Mouse (Mus musculus): ENCODE measurements around the gene Golt1b. TPM values are rescaled to one million over a fixed set of nuclear protein-coding genes. Genes with fewer than 3 reads are reported as not detected.
A peak's percentile ranks its signal among the peaks of the same experiment; 100 is the strongest.

Golt1b gene
- polyA plus RNA-seq, 1 experiment from 2014 or later: 122 TPM

DNA sequence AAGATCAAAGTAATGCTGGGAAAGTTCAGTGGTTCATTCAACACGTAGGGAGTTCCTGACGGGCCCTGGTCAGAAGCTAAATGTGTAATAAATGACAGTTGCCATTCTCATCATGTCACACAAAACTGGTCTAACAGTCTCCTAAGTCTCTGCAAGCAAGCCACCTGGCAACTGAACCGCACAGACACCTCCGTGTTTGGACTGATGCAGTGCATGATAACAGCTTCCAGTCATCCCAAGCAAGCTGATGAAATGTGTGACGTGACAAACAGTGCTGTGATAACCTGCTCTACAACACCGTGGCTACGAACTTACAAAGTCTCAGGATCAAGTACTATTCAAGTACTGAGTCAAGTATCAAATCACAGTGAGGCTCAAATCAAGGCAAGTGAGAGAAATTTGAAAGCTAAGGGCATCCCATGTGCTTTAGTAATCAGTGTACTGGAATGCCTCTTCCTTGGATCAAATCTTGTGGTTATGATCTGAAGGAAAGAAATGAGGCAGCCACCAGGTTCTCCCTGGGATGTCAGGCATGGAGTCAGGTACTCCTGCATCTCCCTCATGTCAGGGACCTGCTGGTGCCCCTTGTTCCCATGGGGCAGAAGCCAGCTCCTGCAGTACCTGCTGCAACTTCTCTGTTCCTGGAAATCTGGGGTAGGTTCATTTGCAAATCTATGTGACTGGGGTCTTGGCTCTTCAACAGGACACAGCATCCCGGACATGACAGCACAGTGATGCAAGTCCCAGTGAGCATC is 8.3 kb upstream of the Golt1b start:
- no peak for DNase-seq (ENCODE audit: low spot score)
- H3K9me3 ChIP-seq (ENCODE audit: control insufficient read depth, low read length): no peaks in the 10 kb centered on the region
- no peak overlapping the region for H3K4me2 ChIP-seq (replicated peaks; ENCODE audit: low read depth, low read length)
- H3K27ac ChIP-seq (ENCODE audit: low read depth, low read length): no peak overlapping the region
- H3K4me1 ChIP-seq (replicated peaks; ENCODE audit: control insufficient read depth, insufficient read depth, low read length): no peaks in the 10 kb centered on the region
- 92% methylated on average over 8 of the region's 8 CpGs for WGBS
- no peak overlapping the region for H3K9ac ChIP-seq (ENCODE audit: low read depth, low read length)
- H3K4me3 ChIP-seq (ENCODE audit: low read depth, low read length): no peak overlapping the region
- 0 out of 2 replicates have a peak, but pooled peaks cover 2% of the 10 kb centered on the region for H3K36me3 ChIP-seq (ENCODE audit: control insufficient read depth, insufficient read depth, low read length)
- ATAC-seq (ENCODE audit: low FRiP score): no peak
- H3K27me3 ChIP-seq (ENCODE audit: control insufficient read depth, insufficient read depth, low read length): no peaks in the 10 kb centered on the region

DNA sequence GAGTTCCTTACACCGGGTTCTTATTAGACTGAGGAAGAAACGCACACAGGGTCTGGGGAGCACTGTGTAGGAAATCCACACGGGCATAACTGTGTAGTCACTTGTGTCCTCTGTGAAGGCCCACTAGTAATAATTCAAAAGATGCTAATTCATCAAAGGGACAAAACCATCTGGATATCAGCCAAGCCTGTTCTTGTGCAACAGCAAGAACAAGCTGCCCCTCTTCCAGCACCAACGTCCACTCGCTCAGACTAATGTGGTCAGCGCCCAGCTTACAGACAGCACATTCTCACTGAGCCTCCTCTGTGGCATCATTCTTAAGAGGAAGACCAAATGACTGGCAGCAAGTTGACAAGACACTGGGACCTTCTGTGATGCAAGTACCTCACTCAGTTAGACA is 7.1 kb upstream of the Golt1b start:
- ATAC-seq (ENCODE audit: low FRiP score) (no peak), DNase-seq (ENCODE audit: low spot score) (no peak)
- no peak overlapping the region for H3K27ac ChIP-seq (ENCODE audit: low read depth, low read length)
- H3K27me3 ChIP-seq (ENCODE audit: control insufficient read depth, insufficient read depth, low read length): no peaks in the 10 kb centered on the region
- H3K9ac ChIP-seq (ENCODE audit: low read depth, low read length): no peak overlapping the region
- no peak overlapping the region for H3K4me3 ChIP-seq (ENCODE audit: low read depth, low read length)
- 93% methylated on average over 6 of the region's 6 CpGs for WGBS
- H3K4me1 ChIP-seq (replicated peaks; ENCODE audit: control insufficient read depth, insufficient read depth, low read length): no peaks in the 10 kb centered on the region
- no peak overlapping the region for H3K4me2 ChIP-seq (replicated peaks; ENCODE audit: low read depth, low read length)
- H3K36me3 ChIP-seq (ENCODE audit: control insufficient read depth, insufficient read depth, low read length): 0 out of 2 replicates have a peak, but pooled peaks cover 2% of the 10 kb centered on the region
- no peaks in the 10 kb centered on the region for H3K9me3 ChIP-seq (ENCODE audit: control insufficient read depth, low read length)

DNA sequence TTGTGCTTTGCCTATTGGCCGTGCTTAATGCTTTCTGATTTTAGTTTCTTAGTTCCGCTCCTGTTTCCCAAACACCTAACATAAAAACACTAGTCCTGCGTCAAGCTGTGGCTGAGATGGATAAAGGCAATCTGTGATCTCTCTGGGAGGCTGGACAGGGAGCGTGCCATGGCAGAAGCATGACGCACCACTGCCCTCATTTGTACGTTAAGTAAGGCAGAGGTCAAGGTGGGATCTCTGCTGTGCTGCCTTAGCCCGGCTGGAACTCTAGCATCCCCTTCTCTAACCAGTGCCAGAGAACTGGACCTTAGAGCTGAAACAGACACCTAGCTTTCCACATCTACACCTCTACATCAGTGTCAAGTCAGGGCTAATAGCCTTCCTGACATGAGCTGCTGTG is 5.4 kb upstream of the Golt1b start:
- Histone ChIP-seq H3K9ac (ENCODE audit: low read depth, low read length) (no peak overlapping the region), H3K4me3 (ENCODE audit: low read depth, low read length) (no peak overlapping the region), H3K9me3 (ENCODE audit: control insufficient read depth, low read length) (no peaks in the 10 kb centered on the region), H3K4me2 (replicated peaks; ENCODE audit: low read depth, low read length) (no peak overlapping the region), H3K27me3 (ENCODE audit: control insufficient read depth, insufficient read depth, low read length) (no peaks in the 10 kb centered on the region), H3K36me3 (ENCODE audit: control insufficient read depth, insufficient read depth, low read length) (0 out of 2 replicates have a peak, but pooled peaks cover 2% of the 10 kb centered on the region), H3K27ac (ENCODE audit: low read depth, low read length) (no peak overlapping the region), H3K4me1 (replicated peaks; ENCODE audit: control insufficient read depth, insufficient read depth, low read length) (no peaks in the 10 kb centered on the region)
- no peak for DNase-seq (ENCODE audit: low spot score)
- no peak for ATAC-seq (ENCODE audit: low FRiP score)
- 97% methylated on average over 7 of the region's 7 CpGs for WGBS

DNA sequence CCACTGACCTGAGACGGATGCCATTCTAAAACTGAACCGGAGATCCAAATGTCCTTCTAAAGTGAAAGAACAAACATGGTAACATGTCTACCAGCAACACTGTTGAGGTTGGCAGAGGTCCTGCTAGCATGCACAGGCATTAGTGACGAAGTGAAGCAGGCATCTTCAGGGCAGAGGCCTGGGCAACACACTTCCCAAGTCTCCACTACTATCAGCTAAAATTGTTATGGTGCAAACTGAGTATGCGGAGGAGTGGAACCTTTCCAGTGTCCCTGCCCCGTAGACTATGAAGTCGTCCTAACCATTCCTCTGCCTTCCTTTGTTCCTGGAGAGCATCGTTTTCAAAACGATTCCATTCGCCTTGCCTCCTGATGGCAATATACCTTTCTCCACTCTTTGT is 2.5 kb upstream of the Golt1b start:
- no peaks in the 10 kb centered on the region for H3K9me3 ChIP-seq (ENCODE audit: control insufficient read depth, low read length)
- no peak overlapping the region for H3K27ac ChIP-seq (ENCODE audit: low read depth, low read length)
- H3K4me3 ChIP-seq (ENCODE audit: low read depth, low read length): no peak overlapping the region
- WGBS: 94% methylated on average over 9 of the region's 9 CpGs
- H3K4me1 ChIP-seq (replicated peaks; ENCODE audit: control insufficient read depth, insufficient read depth, low read length): no peaks in the 10 kb centered on the region
- H3K4me2 ChIP-seq (replicated peaks; ENCODE audit: low read depth, low read length): no peak overlapping the region
- no peak overlapping the region for H3K9ac ChIP-seq (ENCODE audit: low read depth, low read length)
- no peaks in the 10 kb centered on the region for H3K27me3 ChIP-seq (ENCODE audit: control insufficient read depth, insufficient read depth, low read length)
- ATAC-seq (ENCODE audit: low FRiP score): no peak
- H3K36me3 ChIP-seq (ENCODE audit: control insufficient read depth, insufficient read depth, low read length): no peaks in the 10 kb centered on the region
- DNase-seq (ENCODE audit: low spot score): no peak

DNA sequence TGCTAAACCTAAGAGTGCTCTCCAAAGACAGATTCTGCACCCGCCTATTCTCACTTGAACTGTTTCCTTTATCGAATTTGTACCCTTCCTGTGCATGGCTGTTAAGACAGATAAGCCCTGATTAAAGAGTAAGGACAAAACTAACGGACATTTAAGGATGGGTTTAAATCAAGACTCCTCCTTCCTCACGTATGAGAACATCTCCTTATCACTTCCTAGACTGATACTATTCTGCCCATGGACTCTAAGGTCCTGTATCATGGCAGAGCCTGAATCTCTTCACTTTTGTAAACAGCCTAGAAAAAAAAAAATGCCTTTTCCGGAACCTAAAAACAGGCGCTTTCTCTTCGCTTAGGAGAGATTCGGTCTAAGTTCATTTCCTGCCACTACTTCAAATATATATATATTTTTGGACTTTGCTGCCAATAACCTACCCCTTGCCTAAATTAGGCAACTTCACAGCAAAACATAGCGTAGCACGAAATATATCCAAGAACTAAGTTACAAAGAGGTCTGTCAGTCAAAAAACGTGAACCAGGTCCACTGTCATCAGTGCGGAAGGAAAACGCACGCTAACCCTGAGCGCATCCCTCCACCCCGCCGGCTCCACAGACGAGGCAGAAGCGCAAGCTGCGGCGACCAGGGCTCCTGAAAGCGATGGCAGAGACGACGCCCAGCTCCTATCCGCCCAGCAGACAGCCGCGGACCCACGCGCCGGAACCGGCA is 573 bp upstream of the Golt1b start:
- no peaks in the 10 kb centered on the region for H3K27me3 ChIP-seq (ENCODE audit: control insufficient read depth, insufficient read depth, low read length)
- H3K4me3 ChIP-seq (ENCODE audit: low read depth, low read length): peak overlapping the region; percentile 98
- DNase-seq (ENCODE audit: low spot score) (peak; percentile 4), ATAC-seq (ENCODE audit: low FRiP score) (peak; percentile 86)
- no peaks in the 10 kb centered on the region for H3K36me3 ChIP-seq (ENCODE audit: control insufficient read depth, insufficient read depth, low read length)
- no peaks in the 10 kb centered on the region for H3K9me3 ChIP-seq (ENCODE audit: control insufficient read depth, low read length)
- peak overlapping the region; percentile 59 for H3K4me2 ChIP-seq (replicated peaks; ENCODE audit: low read depth, low read length)
- peak overlapping the region; percentile 54 for H3K9ac ChIP-seq (ENCODE audit: low read depth, low read length)
- H3K4me1 ChIP-seq (replicated peaks; ENCODE audit: control insufficient read depth, insufficient read depth, low read length): no peaks in the 10 kb centered on the region
- WGBS: 7% methylated on average over 31 of the region's 31 CpGs
- no peak overlapping the region for H3K27ac ChIP-seq (ENCODE audit: low read depth, low read length)

DNA sequence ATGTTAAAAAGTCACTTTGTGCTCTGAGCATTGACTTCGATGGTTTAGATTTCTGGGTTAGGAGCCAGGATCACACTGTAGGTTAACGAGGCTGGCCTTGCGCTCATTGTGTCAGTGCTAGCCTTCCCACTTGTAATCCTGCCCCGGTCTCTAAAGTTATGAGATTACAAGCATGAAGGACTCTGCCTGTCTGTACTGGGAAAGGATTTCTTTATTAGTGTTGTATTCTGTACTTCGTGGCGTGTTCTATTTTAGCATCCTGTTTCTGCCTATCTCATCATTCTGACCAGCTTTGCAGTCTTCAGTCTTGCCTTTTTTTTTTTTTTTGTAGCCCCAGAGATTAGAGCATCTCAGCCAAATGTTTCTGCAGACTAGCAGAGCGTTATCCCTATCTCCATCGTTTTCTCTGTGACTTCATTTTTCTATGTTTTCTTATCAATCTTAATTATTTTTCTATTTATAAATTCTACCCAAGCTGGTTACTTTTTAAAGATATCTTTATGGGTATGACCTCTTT is 792 bp downstream of the Golt1b start:
- peak overlapping the region; percentile 76 for H3K4me2 ChIP-seq (replicated peaks; ENCODE audit: low read depth, low read length)
- peak overlapping the region; percentile 98 for H3K4me3 ChIP-seq (ENCODE audit: low read depth, low read length)
- H3K4me1 ChIP-seq (replicated peaks; ENCODE audit: control insufficient read depth, insufficient read depth, low read length): no peaks in the 10 kb centered on the region
- H3K27me3 ChIP-seq (ENCODE audit: control insufficient read depth, insufficient read depth, low read length): no peaks in the 10 kb centered on the region
- H3K9me3 ChIP-seq (ENCODE audit: control insufficient read depth, low read length): no peaks in the 10 kb centered on the region
- WGBS: 28% methylated on average over 8 of the region's 8 CpGs
- no peak for ATAC-seq (ENCODE audit: low FRiP score)
- no peak overlapping the region for H3K27ac ChIP-seq (ENCODE audit: low read depth, low read length)
- no peaks in the 10 kb centered on the region for H3K36me3 ChIP-seq (ENCODE audit: control insufficient read depth, insufficient read depth, low read length)
- DNase-seq (ENCODE audit: low spot score): no peak
- H3K9ac ChIP-seq (ENCODE audit: low read depth, low read length): peak overlapping the region; percentile 88

DNA sequence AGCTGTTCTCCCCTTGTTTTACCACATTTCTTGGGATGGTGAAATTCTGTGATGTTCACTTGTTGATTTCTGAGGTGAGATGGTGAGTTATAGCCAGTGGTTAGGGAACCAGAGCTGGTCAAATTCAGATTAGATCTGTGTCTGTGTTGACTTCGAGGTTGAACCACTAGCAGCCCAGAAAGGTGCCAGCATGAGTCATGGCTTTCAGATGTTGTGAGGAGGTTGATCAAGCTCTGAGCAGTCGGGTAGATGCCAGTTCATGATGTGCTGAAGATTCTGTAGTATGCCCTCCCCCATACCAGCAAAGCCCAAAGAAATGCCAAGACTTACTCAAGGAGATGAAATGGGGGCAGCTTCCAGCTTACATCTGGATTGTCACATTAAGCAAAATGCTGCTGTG is 2.1 kb downstream of the Golt1b start:
- Histone ChIP-seq H3K4me3 (ENCODE audit: low read depth, low read length) (no peak overlapping the region), H3K27me3 (ENCODE audit: control insufficient read depth, insufficient read depth, low read length) (no peaks in the 10 kb centered on the region), H3K9me3 (ENCODE audit: control insufficient read depth, low read length) (no peaks in the 10 kb centered on the region), H3K36me3 (ENCODE audit: control insufficient read depth, insufficient read depth, low read length) (no peaks in the 10 kb centered on the region), H3K9ac (ENCODE audit: low read depth, low read length) (no peak overlapping the region), H3K4me1 (replicated peaks; ENCODE audit: control insufficient read depth, insufficient read depth, low read length) (no peaks in the 10 kb centered on the region), H3K4me2 (replicated peaks; ENCODE audit: low read depth, low read length) (no peak overlapping the region), H3K27ac (ENCODE audit: low read depth, low read length) (no peak overlapping the region)
- ATAC-seq (ENCODE audit: low FRiP score) (no peak), DNase-seq (ENCODE audit: low spot score) (no peak)
- 88% methylated on average over 2 of the region's 2 CpGs for WGBS

DNA sequence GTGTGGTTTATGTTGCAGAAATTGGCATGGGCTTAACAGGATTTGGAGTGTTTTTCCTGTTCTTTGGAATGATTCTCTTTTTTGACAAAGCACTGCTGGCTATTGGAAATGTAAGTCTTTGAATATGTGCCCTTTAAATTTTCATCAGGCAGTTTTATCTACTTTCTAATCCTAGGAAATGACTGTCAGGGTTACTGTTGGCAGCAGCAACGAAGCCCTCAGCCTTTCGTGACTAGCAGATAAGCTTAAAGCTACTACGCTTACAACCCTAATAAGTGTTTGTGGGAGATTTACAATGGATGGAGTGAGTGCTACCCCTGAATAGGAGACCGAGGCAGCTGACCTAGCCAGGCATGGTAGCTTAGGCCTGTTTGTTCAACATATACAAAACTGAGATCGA is 5.3 kb downstream of the Golt1b start:
- H3K9me3 ChIP-seq (ENCODE audit: control insufficient read depth, low read length): no peaks in the 10 kb centered on the region
- H3K4me2 ChIP-seq (replicated peaks; ENCODE audit: low read depth, low read length): no peak overlapping the region
- no peaks in the 10 kb centered on the region for H3K27me3 ChIP-seq (ENCODE audit: control insufficient read depth, insufficient read depth, low read length)
- 0 out of 2 replicates have a peak, but pooled peaks cover 2% of the 10 kb centered on the region for H3K36me3 ChIP-seq (ENCODE audit: control insufficient read depth, insufficient read depth, low read length)
- ATAC-seq (ENCODE audit: low FRiP score): no peak
- H3K27ac ChIP-seq (ENCODE audit: low read depth, low read length): no peak overlapping the region
- H3K9ac ChIP-seq (ENCODE audit: low read depth, low read length): no peak overlapping the region
- H3K4me1 ChIP-seq (replicated peaks; ENCODE audit: control insufficient read depth, insufficient read depth, low read length): no peaks in the 10 kb centered on the region
- H3K4me3 ChIP-seq (ENCODE audit: low read depth, low read length): no peak overlapping the region
- 94% methylated on average over 5 of the region's 5 CpGs for WGBS
- DNase-seq (ENCODE audit: low spot score): no peak

All from hindbrain, embryonic 11.5 days (tissue).